Mouse (Mus musculus) liver, embryonic 16.5 days (tissue): ENCODE measurements around the gene Gucy2c. TPM values are rescaled to one million over a fixed set of nuclear protein-coding genes. Genes with fewer than 3 reads are reported as not detected.

Experiments used
- ATAC-seq: fragments of 200-750 bp; cut with Nextera tagmentation; 2 replicates; pipeline ENCODE4 v1.8.0; 2017; ENCODE audit warnings: low read depth, mild to moderate bottlenecking, moderate number of reproducible peaks, moderate library complexity
- H3K27ac ChIP-seq: fragments of 300-500 bp; sonication (generic); 2 replicates; pipeline ENCODE4 v1.5.1; 2014; ENCODE audit warnings: mild to moderate bottlenecking, low read length
- H3K27me3 ChIP-seq: fragments of 300-500 bp; sonication (generic); 2 replicates; pipeline ENCODE4 v1.6.1; 2014; ENCODE audit warnings: low read depth, low read length, mixed read lengths; ENCODE audit not compliant: control insufficient read depth, insufficient read depth
- H3K36me3 ChIP-seq: fragments of 300-500 bp; sonication (generic); 2 replicates; pipeline ENCODE4 v1.6.1; 2014; ENCODE audit warnings: mild to moderate bottlenecking; ENCODE audit not compliant: control insufficient read depth, insufficient read depth
- H3K4me1 ChIP-seq: fragments of 300-500 bp; sonication (generic); 2 replicates; pipeline ENCODE4 v1.6.1; 2014; ENCODE audit warnings: low read depth, low read length, mixed read lengths; ENCODE audit not compliant: control insufficient read depth
- H3K4me2 ChIP-seq: fragments of 300-500 bp; sonication (generic); 2 replicates; pipeline ENCODE4 v1.6.1; 2014; ENCODE audit warnings: low read depth, low read length, mixed read lengths
- H3K4me3 ChIP-seq: fragments of 300-500 bp; sonication (generic); 2 replicates; pipeline ENCODE4 v1.5.1; 2014; ENCODE audit warnings: low read depth, mild to moderate bottlenecking, low read length
- H3K9ac ChIP-seq: fragments of 300-500 bp; sonication (generic); 2 replicates; pipeline ENCODE4 v1.6.1; 2014; ENCODE audit warnings: low read depth, low read length
- H3K9me3 ChIP-seq: fragments of 300-500 bp; sonication (generic); replicated peaks from 2 replicates; pipeline ENCODE4 v1.6.1; 2016; ENCODE audit warnings: low read length; ENCODE audit not compliant: control insufficient read depth
- WGBS: fragments of 180-500 bp; shearing (Covaris S2); extraction: QIAGEN DNeasy Blood & Tissue Kit; methylation state at CpG from one replicate; pipeline ENCODE4 v1.1.7; 2014; ENCODE audit not compliant: insufficient replicate concordance; 5-methylcytosine and 5-hydroxymethylcytosine counted together
- polyA plus RNA-seq: library from polyadenylated mRNA; unstranded; fragments of >200 nt; fragmentation: Nextera tagmentation; extraction: Ambion mirVana; gene quantifications from 2 replicates; pipeline ENCODE4 v1.2.1, GENCODE M21; 2015

Gucy2c gene
- polyA plus RNA-seq, 1 experiment from 2014 or later: 0.60 TPM

DNA sequence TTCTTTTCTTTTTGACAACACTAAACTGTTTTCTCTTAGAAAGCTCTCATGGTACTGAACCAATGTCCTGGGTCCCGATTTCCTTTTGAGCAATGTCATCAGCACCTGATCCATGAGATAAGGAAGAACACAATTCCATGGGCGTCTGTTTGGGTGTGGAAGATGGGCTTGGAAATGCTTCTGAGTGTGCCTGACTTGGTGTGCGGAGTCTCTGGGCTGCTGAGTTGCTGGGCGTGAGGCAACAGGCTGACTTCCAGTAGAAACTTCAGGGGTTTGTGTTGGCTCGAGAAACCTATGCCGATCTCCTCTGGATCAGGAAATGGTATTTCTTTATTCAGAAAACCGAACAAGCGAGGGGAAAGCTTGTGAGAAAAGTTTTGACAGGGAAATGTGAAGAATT lies 12.4 kb downstream of the Gucy2c start:
- no peak overlapping the region for H3K4me3 ChIP-seq
- no peak overlapping the region for H3K27ac ChIP-seq
- no peaks in the 10 kb centered on the region for H3K4me1 ChIP-seq
- 56% methylated on average over 8 of the region's 8 CpGs for WGBS
- H3K36me3 ChIP-seq: no peaks in the 10 kb centered on the region
- H3K27me3 ChIP-seq: no peaks in the 10 kb centered on the region
- H3K9me3 ChIP-seq: no peaks in the 10 kb centered on the region
- ATAC-seq: no peak
- no peak overlapping the region for H3K4me2 ChIP-seq
- no peak overlapping the region for H3K9ac ChIP-seq

DNA sequence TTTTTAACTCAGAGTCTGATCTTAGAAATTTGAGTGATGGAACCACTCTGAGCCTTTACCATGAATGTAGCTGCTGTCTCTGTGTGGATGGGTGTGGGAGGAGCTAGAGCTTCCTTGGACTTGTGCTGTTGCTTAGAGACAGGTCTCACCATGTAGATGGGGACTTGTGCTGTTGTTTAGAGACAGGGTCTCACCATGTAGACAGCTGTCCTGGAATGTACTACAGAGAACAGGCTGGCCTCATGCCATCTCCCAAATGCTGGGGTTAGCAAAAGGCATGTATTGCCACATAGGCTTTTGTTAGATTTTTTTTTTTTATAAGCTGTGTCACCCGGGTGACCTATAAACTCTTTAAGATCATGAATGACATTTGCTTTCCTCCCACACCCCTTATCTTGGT lies 17.7 kb downstream of the Gucy2c start:
- H3K4me3 ChIP-seq: no peak overlapping the region
- H3K9ac ChIP-seq: no peak overlapping the region
- no peaks in the 10 kb centered on the region for H3K9me3 ChIP-seq
- no peak overlapping the region for H3K4me2 ChIP-seq
- no peak overlapping the region for H3K27ac ChIP-seq
- no peaks in the 10 kb centered on the region for H3K27me3 ChIP-seq
- 29% methylated on average over 1 of the region's 1 CpGs for WGBS
- ATAC-seq: no peak
- H3K36me3 ChIP-seq: no peaks in the 10 kb centered on the region
- no peaks in the 10 kb centered on the region for H3K4me1 ChIP-seq

DNA sequence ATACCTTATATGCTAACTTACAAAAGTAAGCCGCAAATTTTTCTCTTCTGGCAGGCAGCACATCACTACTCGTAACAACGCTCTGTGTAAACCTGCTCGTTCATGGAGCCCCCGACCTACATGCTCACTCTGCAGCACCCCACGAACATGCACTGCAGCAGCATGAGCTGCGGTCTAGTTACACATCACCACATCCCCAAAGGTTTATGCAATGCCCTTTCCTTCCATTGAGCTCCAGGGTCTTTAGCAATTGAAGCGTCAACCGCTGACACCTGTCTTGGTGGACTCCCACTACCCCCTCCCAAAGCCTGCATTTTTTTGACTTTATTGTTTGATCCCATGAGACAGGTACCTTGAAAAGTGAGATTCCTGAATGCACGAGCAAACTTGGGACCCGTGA lies 31.0 kb downstream of the Gucy2c start:
- H3K9me3 ChIP-seq: no peaks in the 10 kb centered on the region
- H3K4me2 ChIP-seq: no peak overlapping the region
- no peaks in the 10 kb centered on the region for H3K27me3 ChIP-seq
- H3K4me1 ChIP-seq: no peaks in the 10 kb centered on the region
- no peaks in the 10 kb centered on the region for H3K36me3 ChIP-seq
- no peak overlapping the region for H3K4me3 ChIP-seq
- WGBS: 70% methylated on average over 11 of the region's 11 CpGs
- ATAC-seq: no peak; the same call in 1 of the 2 replicates
- no peak overlapping the region for H3K9ac ChIP-seq
- H3K27ac ChIP-seq: no peak overlapping the region

DNA sequence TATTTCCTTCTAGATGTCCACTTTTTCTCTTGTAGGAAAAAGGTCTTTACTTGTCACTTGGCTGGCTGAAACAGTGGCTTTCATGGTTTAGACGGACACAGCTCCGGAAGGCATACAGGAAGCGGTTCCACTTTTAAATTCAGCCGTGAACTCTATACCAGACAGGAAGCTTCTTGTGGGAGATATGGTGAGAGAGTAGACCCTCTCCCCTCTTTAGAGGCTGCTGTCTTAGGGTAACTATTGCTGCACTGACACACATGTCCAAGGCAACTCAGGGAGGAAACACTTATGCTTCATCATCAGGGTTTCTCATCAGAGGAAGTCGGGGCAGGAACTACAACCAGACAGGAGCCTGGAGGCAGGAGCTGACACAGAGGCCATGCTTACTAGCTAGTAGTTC lies 36.0 kb downstream of the Gucy2c start:
- H3K27me3 ChIP-seq: no peaks in the 10 kb centered on the region
- H3K4me1 ChIP-seq: no peaks in the 10 kb centered on the region
- no peaks in the 10 kb centered on the region for H3K9me3 ChIP-seq
- no peak for ATAC-seq
- no peak overlapping the region for H3K27ac ChIP-seq
- no peak overlapping the region for H3K9ac ChIP-seq
- H3K36me3 ChIP-seq: no peaks in the 10 kb centered on the region
- H3K4me3 ChIP-seq: no peak overlapping the region
- H3K4me2 ChIP-seq: no peak overlapping the region
- 28% methylated on average over 5 of the region's 5 CpGs for WGBS

DNA sequence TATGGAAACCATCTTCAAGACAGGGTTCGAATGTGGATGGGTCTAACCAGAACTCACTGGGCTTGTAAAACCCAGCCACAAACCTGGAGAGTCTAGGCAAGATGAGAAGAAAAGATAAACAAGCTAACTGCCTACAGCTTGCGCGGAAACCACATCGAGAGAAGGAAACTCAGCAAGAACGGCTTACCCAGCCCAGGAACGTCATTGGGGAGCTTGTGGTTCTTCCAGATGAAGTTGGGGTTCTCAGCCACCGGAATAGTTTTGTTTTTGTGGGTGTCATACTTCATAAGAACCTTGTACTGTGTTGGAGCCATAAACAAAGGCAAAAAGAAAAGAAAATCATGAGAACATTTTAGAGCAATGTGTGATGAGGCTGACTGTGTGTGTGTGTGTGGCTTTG lies 37.8 kb downstream of the Gucy2c start:
- H3K9me3 ChIP-seq: no peaks in the 10 kb centered on the region
- no peak overlapping the region for H3K4me2 ChIP-seq
- H3K4me1 ChIP-seq: no peaks in the 10 kb centered on the region
- 13% methylated on average over 7 of the region's 7 CpGs for WGBS
- no peak for ATAC-seq
- no peak overlapping the region for H3K9ac ChIP-seq
- H3K27me3 ChIP-seq: no peaks in the 10 kb centered on the region
- H3K27ac ChIP-seq: no peak overlapping the region
- H3K36me3 ChIP-seq: no peaks in the 10 kb centered on the region
- H3K4me3 ChIP-seq: no peak overlapping the region

DNA sequence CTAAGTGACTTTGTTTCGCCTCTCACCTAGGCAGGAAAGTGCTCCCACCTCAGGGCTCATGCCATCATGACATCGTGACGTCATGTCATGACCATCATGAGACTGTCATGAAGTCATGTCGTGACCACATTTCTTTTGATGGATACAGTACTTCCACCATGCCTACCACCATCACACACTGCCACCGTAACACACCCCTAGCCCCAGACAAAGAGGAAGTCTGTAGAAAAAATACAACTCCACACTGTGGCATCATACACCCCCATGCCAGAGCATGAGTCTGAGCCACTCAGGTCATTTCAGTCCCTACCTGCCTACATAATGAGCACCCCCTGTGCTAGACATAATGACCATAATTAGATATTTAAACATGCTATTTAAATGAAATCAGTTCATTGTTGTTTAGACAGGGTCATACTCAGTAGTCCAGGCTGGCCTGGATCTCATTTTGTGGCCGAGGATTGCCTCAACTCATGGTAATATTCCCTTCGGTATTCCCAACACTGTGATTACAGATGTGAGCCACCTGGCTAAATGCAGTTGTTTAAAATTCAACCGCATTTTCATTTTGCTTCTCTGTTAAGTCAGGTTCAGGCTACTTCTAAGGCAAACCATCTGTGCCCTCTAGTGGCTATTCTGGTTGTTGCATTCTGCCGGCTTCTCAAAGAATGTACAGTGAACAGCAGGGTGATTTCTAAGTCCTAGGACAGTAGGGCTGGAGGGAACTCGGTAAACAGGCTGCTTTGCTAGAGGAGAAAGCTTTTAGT lies 39.0 kb downstream of the Gucy2c start:
- 25% methylated on average over 10 of the region's 10 CpGs for WGBS
- peak; percentile 32; the same call in 1 of the 2 replicates for ATAC-seq
- no peaks in the 10 kb centered on the region for H3K27me3 ChIP-seq
- no peak overlapping the region for H3K4me3 ChIP-seq
- H3K36me3 ChIP-seq: no peaks in the 10 kb centered on the region
- no peaks in the 10 kb centered on the region for H3K9me3 ChIP-seq
- no peak overlapping the region for H3K4me2 ChIP-seq
- no peaks in the 10 kb centered on the region for H3K4me1 ChIP-seq
- H3K9ac ChIP-seq: no peak overlapping the region
- H3K27ac ChIP-seq: no peak overlapping the region

DNA sequence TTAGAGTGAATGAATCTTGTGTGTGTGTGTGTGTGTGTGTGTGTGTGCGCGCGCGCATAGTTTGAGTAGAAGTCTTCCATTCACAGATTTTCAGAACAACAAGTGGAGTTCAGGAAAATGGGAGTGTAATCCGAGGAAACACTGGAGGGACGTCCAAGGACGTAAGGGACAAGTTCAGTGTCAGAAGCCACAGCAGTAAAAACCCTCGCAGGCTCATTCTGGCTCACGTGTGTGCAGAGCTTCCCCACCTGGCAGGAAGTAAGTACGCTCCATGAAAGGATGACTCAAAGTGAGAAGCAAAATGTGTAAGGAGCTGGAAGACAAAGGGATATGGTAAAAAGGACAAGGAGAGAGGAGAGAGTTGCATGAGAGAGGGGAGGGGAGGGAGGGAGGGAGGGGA lies 40.3 kb downstream of the Gucy2c start:
- ATAC-seq: no peak
- H3K27me3 ChIP-seq: no peaks in the 10 kb centered on the region
- WGBS: 65% methylated on average over 10 of the region's 10 CpGs
- H3K9ac ChIP-seq: no peak overlapping the region
- no peak overlapping the region for H3K4me2 ChIP-seq
- H3K4me1 ChIP-seq: no peaks in the 10 kb centered on the region
- no peak overlapping the region for H3K27ac ChIP-seq
- H3K36me3 ChIP-seq: no peaks in the 10 kb centered on the region
- H3K4me3 ChIP-seq: no peak overlapping the region
- no peaks in the 10 kb centered on the region for H3K9me3 ChIP-seq

DNA sequence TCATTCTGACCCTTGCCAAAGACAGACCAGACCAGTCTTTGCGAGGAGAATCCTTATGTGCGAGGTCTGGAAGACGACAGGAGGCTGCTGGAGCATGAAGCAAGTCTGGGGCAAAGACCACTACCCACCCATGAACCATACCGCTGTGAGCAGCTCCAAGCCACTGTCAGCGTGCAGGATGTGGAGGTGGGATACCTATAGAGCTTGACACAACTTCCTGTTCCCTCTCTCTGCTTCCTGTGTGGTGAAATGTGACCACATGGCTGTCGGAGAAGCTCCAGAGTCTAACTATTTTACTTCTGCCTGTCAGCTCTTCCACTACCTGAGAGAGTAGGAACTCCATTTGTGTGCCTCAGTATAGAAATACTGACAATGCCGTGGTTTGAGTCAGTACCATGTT lies 45.8 kb downstream of the Gucy2c start:
- Histone ChIP-seq H3K9me3 (no peaks in the 10 kb centered on the region), H3K4me1 (no peaks in the 10 kb centered on the region), H3K9ac (no peak overlapping the region), H3K4me3 (no peak overlapping the region), H3K36me3 (no peaks in the 10 kb centered on the region), H3K4me2 (0 out of 2 replicates have a peak overlapping the region, but pooled peaks have one; percentile 20), H3K27me3 (no peaks in the 10 kb centered on the region), H3K27ac (no peak overlapping the region)
- no peak for ATAC-seq
- WGBS: 17% methylated on average over 7 of the region's 7 CpGs

DNA sequence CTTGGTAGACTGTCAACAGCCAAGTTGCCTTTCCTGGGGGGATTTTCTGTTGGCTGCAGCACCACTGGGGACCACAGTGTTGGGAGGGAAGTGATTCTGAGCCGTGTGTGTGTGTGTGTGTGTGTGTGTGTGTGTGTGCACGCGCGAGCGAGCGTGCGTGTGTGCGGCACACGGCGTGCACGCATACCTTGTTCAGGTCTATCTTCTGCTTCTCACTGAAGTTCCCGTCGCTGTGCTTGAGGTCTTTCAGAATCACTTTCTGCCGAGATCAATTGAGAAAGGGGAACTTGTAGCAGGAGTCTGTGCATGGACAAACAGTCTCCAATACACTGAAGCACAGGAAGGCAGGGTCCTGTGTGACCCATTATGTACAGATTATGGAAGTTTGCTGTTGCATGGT lies 53.4 kb downstream of the Gucy2c start:
- Histone ChIP-seq H3K27ac (no peak overlapping the region), H3K4me1 (no peaks in the 10 kb centered on the region), H3K36me3 (no peaks in the 10 kb centered on the region), H3K4me3 (no peak overlapping the region), H3K4me2 (no peak overlapping the region), H3K9me3 (no peaks in the 10 kb centered on the region), H3K9ac (no peak overlapping the region), H3K27me3 (no peaks in the 10 kb centered on the region)
- WGBS: 65% methylated on average over 14 of the region's 14 CpGs
- ATAC-seq: no peak
